Mouse (Mus musculus) heart, postnatal 0 days (tissue): ENCODE results near the gene Serpinb6b. TPM values are rescaled to one million over a fixed set of nuclear protein-coding genes. Genes with fewer than 3 reads are reported as not detected.

Source experiments
- ATAC-seq: fragments of 200-750 bp; cut with Nextera tagmentation; 2 replicates; pipeline ENCODE4 v1.8.0; 2017; ENCODE audit warnings: low read depth, moderate number of reproducible peaks, moderate library complexity; ENCODE audit not compliant: insufficient read depth
- DNase-seq: peaks from one replicate; pipeline ENCODE4 v3.0.0-alpha.2; 2016; ENCODE audit warnings: low spot score
- H3K27ac ChIP-seq: fragments of 300-500 bp; sonication (generic); 2 replicates; pipeline ENCODE4 v1.5.1; 2014; ENCODE audit warnings: low read depth, mild to moderate bottlenecking
- H3K27me3 ChIP-seq: fragments of 300-500 bp; sonication (generic); 2 replicates; pipeline ENCODE4 v1.6.1; 2014; ENCODE audit warnings: low read length, mixed read lengths; ENCODE audit not compliant: control insufficient read depth, insufficient read depth
- H3K36me3 ChIP-seq: fragments of 300-500 bp; sonication (generic); replicated peaks from 2 replicates; pipeline ENCODE4 v1.6.1; 2014; ENCODE audit warnings: low read length, mixed read lengths; ENCODE audit not compliant: control insufficient read depth, insufficient read depth
- H3K4me1 ChIP-seq: fragments of 300-500 bp; sonication (generic); 2 replicates; pipeline ENCODE4 v1.6.1; 2014; ENCODE audit warnings: antibody characterized with exemption; ENCODE audit not compliant: control insufficient read depth, insufficient read depth
- H3K4me2 ChIP-seq: fragments of 300-500 bp; sonication (generic); 2 replicates; pipeline ENCODE4 v1.6.1; 2014; ENCODE audit warnings: low read depth, mild to moderate bottlenecking, low read length, moderate library complexity
- H3K4me3 ChIP-seq: fragments of 300-500 bp; sonication (generic); 2 replicates; pipeline ENCODE4 v1.5.1; 2014; ENCODE audit warnings: low read depth, low read length
- H3K9ac ChIP-seq: fragments of 300-500 bp; sonication (generic); replicated peaks from 2 replicates; pipeline ENCODE4 v1.6.1; 2014; ENCODE audit warnings: low read depth, low read length, mixed read lengths
- H3K9me3 ChIP-seq: fragments of 300-500 bp; sonication (generic); replicated peaks from 2 replicates; pipeline ENCODE4 v1.6.1; 2016; ENCODE audit warnings: low read length; ENCODE audit not compliant: control insufficient read depth
- CTCF ChIP-seq: IDR thresholded peaks from 2 replicates; pipeline ENCODE4 v1.5.1; 2016; ENCODE audit warnings: antibody characterized with exemption, control low read depth, low read depth
- EP300 ChIP-seq: IDR thresholded peaks from 2 replicates; pipeline ENCODE4 v1.6.1; 2016; ENCODE audit warnings: antibody characterized with exemption, low read depth
- WGBS: fragments of 180-500 bp; shearing (Covaris S2); extraction: QIAGEN DNeasy Blood & Tissue Kit; methylation state at CpG from one replicate; pipeline ENCODE4 v1.1.7; 2014; 5-methylcytosine and 5-hydroxymethylcytosine counted together
- polyA plus RNA-seq: library from polyadenylated mRNA; unstranded; fragments of >200 nt; fragmentation: Nextera tagmentation; extraction: Ambion mirVana; gene quantifications from 2 replicates; pipeline ENCODE4 v1.2.1, GENCODE M21; 2015
- total RNA-seq: library from RNA; depleted of rRNA; stranded (reverse); fragments of >200 nt; gene quantifications from 2 replicates; pipeline ENCODE4 v1.2.3, GENCODE M21; 2014; ENCODE audit warnings: low replicate concordance; rRNA removed

The Serpinb6b gene
- 46.1 and 66.6 TPM in 2 replicates for total RNA-seq
- polyA plus RNA-seq = 23.4 and 30.8 TPM in 2 replicates

DNA sequence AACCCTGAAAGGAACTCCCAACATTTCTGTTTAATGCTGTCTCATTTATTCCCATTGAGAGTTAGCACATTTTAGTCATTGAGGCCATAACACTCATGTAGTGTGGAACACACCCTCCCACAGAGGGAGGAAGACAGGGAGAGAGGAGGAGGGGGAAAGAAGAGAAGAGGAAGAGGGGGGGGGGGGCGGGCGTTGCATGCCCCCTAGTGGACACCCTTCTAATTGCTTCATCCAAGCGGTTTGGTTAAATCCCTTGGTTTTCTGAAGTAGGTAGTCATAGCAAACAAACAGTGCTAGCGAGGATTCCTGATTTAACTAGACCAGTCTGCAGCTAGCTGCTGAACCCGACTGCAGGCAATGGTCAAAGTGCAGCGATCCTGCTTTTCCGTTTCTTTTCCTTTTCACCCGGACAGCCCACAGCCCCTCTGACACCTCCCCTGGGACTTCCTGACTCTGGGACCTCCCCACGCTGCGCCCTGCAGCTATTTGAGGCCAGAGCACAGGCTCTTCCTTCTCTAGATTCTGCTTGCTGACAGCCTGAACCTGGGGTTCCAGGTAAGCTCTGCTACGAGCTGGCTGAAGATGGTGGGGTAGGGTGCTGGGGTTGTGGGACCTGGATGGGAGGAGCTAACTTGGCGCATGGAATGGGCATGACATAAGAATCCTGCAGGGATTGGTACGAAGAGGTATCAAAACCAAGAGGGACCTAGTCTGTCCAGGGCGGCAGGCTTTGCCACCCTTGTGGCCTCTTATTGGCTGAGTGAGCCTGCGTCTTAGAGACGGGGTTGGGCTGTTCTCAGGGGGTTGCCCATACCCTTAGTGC, at the start of gene Serpinb6b:
TSS of gene Serpinb6b (plus strand) at position 221 of the 823 bp plus-strand sequence.
- peak within 1 kb of the TSS; percentile 70 for H3K9ac ChIP-seq
- no peak for TF ChIP-seq EP300
- peak; percentile 33; the same call in 1 of the 2 replicates for TF ChIP-seq CTCF
- 27% methylated on average over 16 of the region's 16 CpGs for WGBS
- H3K36me3 ChIP-seq = no peaks in the 10 kb centered on the region
- no peaks in the 10 kb centered on the region for H3K9me3 ChIP-seq
- no peaks in the 10 kb centered on the region for H3K27me3 ChIP-seq
- peak within 1 kb of the TSS; percentile 54 for H3K4me3 ChIP-seq
- peak within 1 kb of the TSS; percentile 87 for H3K27ac ChIP-seq
- H3K4me2 ChIP-seq = peak within 1 kb of the TSS; percentile 79
- DNase-seq = peak; percentile 77
- ATAC-seq = peak; percentile 61
- H3K4me1 ChIP-seq = peaks cover 20% of the 10 kb centered on the region

DNA sequence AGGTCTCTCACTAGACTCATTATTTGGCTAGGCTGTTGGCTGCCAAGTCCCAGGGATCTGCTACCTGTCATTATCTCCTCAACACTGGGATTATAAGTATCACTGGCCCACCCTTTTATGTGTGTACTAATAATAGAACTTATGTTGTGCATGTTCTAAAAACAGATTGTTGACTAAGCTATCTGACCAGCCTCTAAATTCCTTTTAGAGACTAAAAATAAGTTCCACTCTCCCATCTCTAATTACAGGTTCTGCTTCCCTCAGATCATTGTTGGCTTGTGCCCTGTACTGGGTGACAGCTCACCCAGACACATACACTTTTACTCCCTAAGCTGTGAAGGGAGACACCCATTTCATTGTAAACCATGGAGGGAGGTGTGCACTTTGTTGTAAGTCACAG, 42.4 kb upstream of the Serpinb6b start:
- Histone ChIP-seq H3K27ac (peak overlapping the region; percentile 87), H3K4me3 (no peak overlapping the region), H3K9ac (no peak overlapping the region), H3K9me3 (no peaks in the 10 kb centered on the region), H3K36me3 (no peaks in the 10 kb centered on the region), H3K27me3 (no peaks in the 10 kb centered on the region), H3K4me1 (peaks cover 31% of the 10 kb centered on the region), H3K4me2 (peak overlapping the region; percentile 11)
- ATAC-seq (peak; percentile 86), DNase-seq (peak; percentile 94)
- TF ChIP-seq CTCF = no peak
- TF ChIP-seq EP300 = peak; percentile 83

GRCm38 (mm10) chr13:32924578-32925360, 40.2 kb upstream of the Serpinb6b start:
- peak overlapping the region; percentile 87 for H3K27ac ChIP-seq
- no peak overlapping the region for H3K4me2 ChIP-seq
- ATAC-seq = peak; percentile 85
- no peak overlapping the region for H3K4me3 ChIP-seq
- DNase-seq = peak; percentile 86
- H3K4me1 ChIP-seq = peaks cover 31% of the 10 kb centered on the region
- H3K9ac ChIP-seq = no peak overlapping the region; the same call in 1 of the 2 replicates
- WGBS = 17% methylated on average over 7 of the region's 7 CpGs
- H3K27me3 ChIP-seq = no peaks in the 10 kb centered on the region
- no peaks in the 10 kb centered on the region for H3K36me3 ChIP-seq
- TF ChIP-seq EP300 (peak; percentile 87), CTCF (no peak)
- H3K9me3 ChIP-seq = no peaks in the 10 kb centered on the region

- H3K4me3 ChIP-seq = no peak overlapping the region
- H3K4me1 ChIP-seq = peaks cover 31% of the 10 kb centered on the region
- no peaks in the 10 kb centered on the region for H3K36me3 ChIP-seq
- no peak overlapping the region for H3K4me2 ChIP-seq
- H3K27ac ChIP-seq = peak overlapping the region; percentile 73
- no peak overlapping the region for H3K9ac ChIP-seq
- H3K27me3 ChIP-seq = no peaks in the 10 kb centered on the region
- ATAC-seq = no peak
- WGBS = 31% methylated on average over 2 of the region's 2 CpGs
- no peak for DNase-seq
- H3K9me3 ChIP-seq = no peaks in the 10 kb centered on the region
- TF ChIP-seq EP300 (no peak), CTCF (no peak)
Observed at GRCm38 (mm10) chr13:32926661-32927060, 38.3 kb upstream of the Serpinb6b start.

DNA sequence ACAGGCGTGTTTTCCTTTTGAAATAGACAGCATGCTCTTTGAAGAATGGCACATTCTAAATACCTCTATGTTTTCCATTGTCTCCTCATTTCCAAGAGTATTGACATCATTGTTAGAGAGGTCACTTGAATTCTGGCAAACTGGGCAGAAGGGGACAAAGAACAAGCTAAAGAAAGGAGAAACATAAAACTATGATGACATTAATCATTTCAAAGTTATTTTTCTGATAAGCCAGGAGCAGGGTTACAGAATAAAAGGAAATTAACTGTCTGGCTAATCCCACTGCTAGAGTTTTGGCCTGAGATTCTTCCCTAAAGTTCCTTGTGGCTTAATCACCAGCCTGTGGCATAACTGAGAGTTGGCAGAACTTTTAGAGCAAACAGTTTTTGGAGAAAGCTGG, 37.8 kb upstream of the Serpinb6b start:
- Histone ChIP-seq H3K4me2 (no peak overlapping the region), H3K36me3 (no peaks in the 10 kb centered on the region), H3K4me1 (peaks cover 29% of the 10 kb centered on the region), H3K27ac (peak overlapping the region; percentile 73), H3K4me3 (no peak overlapping the region), H3K9ac (no peak overlapping the region), H3K27me3 (no peaks in the 10 kb centered on the region), H3K9me3 (no peaks in the 10 kb centered on the region)
- WGBS = 33% methylated on average over 1 of the region's 1 CpGs
- TF ChIP-seq CTCF (no peak), EP300 (no peak)
- DNase-seq (no peak), ATAC-seq (no peak)
